Mouse (Mus musculus) megakaryocyte, embryonic 14.5 days (primary cell): Measurements from ENCODE around the gene Pnkd.

ENCODE experiments used
- FLI1 ChIP-seq: IDR thresholded peaks from 2 replicates; pipeline ENCODE4 v1.6.1; 2012; ENCODE audit warnings: low read length, inconsistent platforms, mixed read lengths
- GATA1 ChIP-seq: IDR thresholded peaks from 3 replicates; pipeline ENCODE4 v1.6.1; 2012; ENCODE audit warnings: mixed read lengths, low read length, inconsistent platforms, borderline replicate concordance

DNA sequence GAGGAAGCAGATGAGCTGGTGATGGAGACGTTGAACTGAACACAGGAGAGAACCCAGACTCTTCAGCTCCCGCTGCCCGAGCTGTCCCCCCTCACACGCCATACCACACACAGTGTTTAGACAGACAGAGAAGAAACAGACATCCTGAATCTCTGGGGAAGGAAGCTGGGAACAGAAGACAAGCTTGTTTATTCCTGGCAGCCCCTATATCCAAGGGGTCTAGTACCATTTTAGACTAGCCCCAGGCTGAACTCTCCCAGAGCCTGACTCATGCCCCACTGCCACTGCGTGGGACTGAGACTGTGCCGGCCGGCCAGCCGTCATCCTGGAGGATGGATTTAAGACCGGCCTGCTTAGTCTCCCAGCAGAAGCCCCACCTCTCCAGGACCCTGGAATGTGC is 9.7 kb upstream of the Pnkd start:
- TF ChIP-seq GATA1 (no peak), FLI1 (no peak)
